Mouse (Mus musculus) spleen, postnatal 14 days (tissue): Measurements from ENCODE around the gene Lin7a.

Experiments
- DNase-seq, 2 experiments: peaks; one replicate each; pipeline ENCODE4 v3.0.0; 2021 to 2022; ENCODE audit warnings: low spot score in 2 of 2

Lin7a gene

DNA sequence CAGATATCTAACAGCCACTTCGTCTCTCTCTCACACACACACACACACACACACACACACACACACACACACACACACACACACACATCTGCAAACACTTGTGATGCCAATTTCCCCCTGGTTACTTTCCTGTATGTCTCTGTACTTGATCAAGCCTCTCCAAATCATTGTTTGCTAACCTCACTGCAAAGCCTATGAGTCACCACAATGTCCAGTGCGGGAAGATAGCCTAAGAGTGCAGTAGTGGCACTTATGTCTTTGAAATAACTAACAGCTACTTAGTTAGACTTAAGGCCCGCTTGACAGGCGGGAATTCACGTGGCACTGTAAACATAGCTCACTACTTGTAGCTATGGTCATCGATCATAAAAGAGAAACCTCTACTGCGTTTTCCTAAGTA lies 196.3 kb downstream of the Lin7a start:
- DNase-seq = no peak
